Mouse (Mus musculus): ENCODE results near the gene Tcf25. TPM values are rescaled to one million over a fixed set of nuclear protein-coding genes. Genes with fewer than 3 reads are reported as not detected.

The Tcf25 gene
- 127 and 188 TPM in 2 replicates for polyA plus RNA-seq (2015; fragmentation: Nextera tagmentation; extraction: Ambion mirVana)

GRCm38 (mm10) chr8:123373403-123374238, at the start of gene Tcf25:
Gene Tcf25 (plus strand): TSS chr8:123373753.

GRCm38 (mm10) chr8:123332262-123333090, 41.1 kb upstream of the Tcf25 start, which contains the start of gene Spire2:
Gene Spire2 (plus strand): TSS chr8:123332713.

GRCm38 (mm10) chr8:123406786-123407185, 33.2 kb downstream of the Tcf25 start, which contains the start of gene Mc1r:
Gene Mc1r (plus strand): TSS chr8:123407107.

GRCm38 (mm10) chr8:123411246-123411645, 37.7 kb downstream of the Tcf25 start, which contains the start of gene Tubb3:
Gene Tubb3 (plus strand): TSS chr8:123411424.

GRCm38 (mm10) chr8:123423441-123423840, 49.9 kb downstream of the Tcf25 start, which contains the start of gene Def8:
Gene Def8 (plus strand): TSS chr8:123423527.

Other genes starting within 250 kb of the Tcf25 start
- 32.0 and 64.8 TPM in 2 replicates for gene Sult5a1, start 215.4 kb upstream of the Tcf25 start, polyA plus RNA-seq (2015; fragmentation: Nextera tagmentation; extraction: Ambion mirVana)
- gene Dpep1, start 187.5 kb upstream of the Tcf25 start, polyA plus RNA-seq (2015; fragmentation: Nextera tagmentation; extraction: Ambion mirVana): 39.7 and 90.2 TPM in 2 replicates
- gene Chmp1a, start 161.0 kb upstream of the Tcf25 start, polyA plus RNA-seq (2015; fragmentation: Nextera tagmentation; extraction: Ambion mirVana): 135 and 154 TPM in 2 replicates
- 4.3 and 5.1 TPM in 2 replicates for gene Spata33, start 160.9 kb upstream of the Tcf25 start, polyA plus RNA-seq (2015; fragmentation: Nextera tagmentation; extraction: Ambion mirVana)
- 27.2 and 30.8 TPM in 2 replicates for gene Cdk10, start 148.9 kb upstream of the Tcf25 start, polyA plus RNA-seq (2015; fragmentation: Nextera tagmentation; extraction: Ambion mirVana)
- gene Spata2l, start 137.5 kb upstream of the Tcf25 start, polyA plus RNA-seq (2015; fragmentation: Nextera tagmentation; extraction: Ambion mirVana): 3.3 and 8.4 TPM in 2 replicates
- 11.6 and 13.3 TPM in 2 replicates for gene Zfp276, start 119.6 kb upstream of the Tcf25 start, polyA plus RNA-seq (2015; fragmentation: Nextera tagmentation; extraction: Ambion mirVana)
- 17.0 and 18.7 TPM in 2 replicates for gene Vps9d1, start 119.4 kb upstream of the Tcf25 start, polyA plus RNA-seq (2015; fragmentation: Nextera tagmentation; extraction: Ambion mirVana)
- gene Fanca, start 55.2 kb upstream of the Tcf25 start, polyA plus RNA-seq (2015; fragmentation: Nextera tagmentation; extraction: Ambion mirVana): 5.5 and 11.5 TPM in 2 replicates
- 4.2 and 6.7 TPM in 2 replicates for gene Spire2, start 41.0 kb upstream of the Tcf25 start, polyA plus RNA-seq (2015; fragmentation: Nextera tagmentation; extraction: Ambion mirVana)
- gene Mc1r, start 33.4 kb downstream of the Tcf25 start, polyA plus RNA-seq (2015; fragmentation: Nextera tagmentation; extraction: Ambion mirVana): 0.05 TPM in 1 of 2 replicates, not detected in the other
- 93.9 and 334 TPM in 2 replicates for gene Tubb3, start 37.7 kb downstream of the Tcf25 start, polyA plus RNA-seq (2015; fragmentation: Nextera tagmentation; extraction: Ambion mirVana)
- 21.8 and 22.2 TPM in 2 replicates for gene Def8, start 49.8 kb downstream of the Tcf25 start, polyA plus RNA-seq (2015; fragmentation: Nextera tagmentation; extraction: Ambion mirVana)
- 22.6 and 45.2 TPM in 2 replicates for gene Afg3l1, start 104.2 kb downstream of the Tcf25 start, polyA plus RNA-seq (2015; fragmentation: Nextera tagmentation; extraction: Ambion mirVana)
- gene Dbndd1, start 141.7 kb downstream of the Tcf25 start, polyA plus RNA-seq (2015; fragmentation: Nextera tagmentation; extraction: Ambion mirVana): 2.8 and 7.5 TPM in 2 replicates
- gene Gas8, start 145.1 kb downstream of the Tcf25 start, polyA plus RNA-seq (2015; fragmentation: Nextera tagmentation; extraction: Ambion mirVana): 12.5 and 17.9 TPM in 2 replicates

Data from adrenal gland, postnatal 0 days (tissue).